Mouse (Mus musculus): ENCODE results near the gene Rpp14.

DNA sequence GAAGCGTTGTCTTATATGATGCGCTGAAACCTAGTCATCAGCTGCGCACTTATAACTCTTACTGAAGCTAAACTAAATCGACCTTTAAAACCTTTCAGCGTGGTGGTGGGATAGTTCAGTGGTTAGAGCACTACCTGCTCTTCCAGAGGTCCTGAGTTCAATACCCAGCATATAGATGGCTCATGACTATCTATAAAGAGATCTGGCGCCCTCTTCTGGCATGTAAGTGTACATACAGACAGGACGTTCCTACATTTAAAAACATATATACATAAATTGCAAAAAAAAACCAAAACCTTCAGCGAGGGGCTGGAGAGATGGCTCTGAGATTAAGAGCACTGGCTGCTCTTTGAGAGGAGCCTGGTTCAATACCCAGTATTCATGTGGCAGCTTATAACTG is 35.8 kb upstream of the Rpp14 start:
- TF ChIP-seq POLR2A (IDR thresholded peaks at IDR 0.05; ENCODE audit: borderline replicate concordance, insufficient read depth, low read length) (no peak), CTCF (IDR thresholded peaks at IDR 0.05; ENCODE audit: borderline replicate concordance, insufficient read depth, low read depth, low read length) (peak; percentile 15; the same call in 1 of the 2 replicates)

Measured in cerebellum, adult 2 months (tissue).